Mouse (Mus musculus): ENCODE measurements around the gene Eci3.
"Not testable (repeated sequence)": the region's sequence is repeated elsewhere in the genome, so short reads cannot be mapped to it uniquely, and the experiment has no call there.

DNA sequence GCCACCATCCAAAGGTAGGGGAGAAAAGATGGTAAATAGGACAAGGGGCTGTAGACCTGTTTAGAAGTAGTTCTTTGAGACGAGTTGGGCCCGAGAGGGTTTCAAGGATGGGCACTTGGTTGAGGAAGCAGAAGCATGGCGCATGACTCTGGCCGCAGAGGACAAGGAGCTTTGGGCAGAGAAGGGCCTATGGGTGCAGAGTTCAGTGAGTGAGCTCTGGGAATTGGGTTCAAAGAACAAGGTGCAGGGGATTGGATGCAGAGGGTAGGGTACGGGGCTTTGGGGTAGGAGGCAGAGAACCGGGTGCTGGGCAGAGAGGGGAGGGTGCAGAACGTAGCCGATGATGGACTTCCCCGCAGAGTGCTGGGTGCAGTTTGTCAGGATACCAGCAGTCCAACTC, 2.0 kb upstream of the Eci3 start:
- not testable (repeated sequence) for TF ChIP-seq CTCF, POLR2A (IDR thresholded peaks at IDR 0.05; ENCODE audit: extremely low read depth, insufficient read depth, low read length)
